Mouse (Mus musculus) kidney, adult 2 months (tissue): ENCODE measurements around the gene Trpv6. TPM values are rescaled to one million over a fixed set of nuclear protein-coding genes. Genes with fewer than 3 reads are reported as not detected.

Experiments used
- DNase-seq: peaks from one replicate; pipeline ENCODE4 v3.0.0; 2021
- H3K27ac ChIP-seq: fragments of 200-500 bp; 2 replicates; pipeline ENCODE4 v1.5.1; 2012; ENCODE audit warnings: low read depth, low read length, control low read depth, inconsistent platforms; ENCODE audit not compliant: insufficient read depth
- H3K27me3 ChIP-seq: fragments of 200-500 bp; replicated peaks from 2 replicates; pipeline ENCODE4 v1.6.1; 2012; ENCODE audit warnings: mild to moderate bottlenecking, moderate library complexity, low read length, inconsistent platforms; ENCODE audit not compliant: control insufficient read depth, insufficient read depth
- H3K36me3 ChIP-seq: fragments of 200-500 bp; 2 replicates; pipeline ENCODE4 v1.6.1; 2012; ENCODE audit warnings: mild to moderate bottlenecking, moderate library complexity, low read length, inconsistent platforms; ENCODE audit not compliant: control insufficient read depth, insufficient read depth
- H3K4me1 ChIP-seq: fragments of 200-500 bp; 2 replicates; pipeline ENCODE4 v1.6.1; 2011; ENCODE audit warnings: low read length; ENCODE audit not compliant: control insufficient read depth, insufficient read depth
- H3K4me3 ChIP-seq: fragments of 200-500 bp; 2 replicates; pipeline ENCODE4 v1.5.1; 2011; ENCODE audit warnings: mild to moderate bottlenecking, low read depth, low read length, control low read depth; ENCODE audit not compliant: insufficient read depth
- CTCF ChIP-seq: fragments of 200-500 bp; conservative IDR thresholded peaks from 2 replicates; pipeline ENCODE4 v1.5.1; 2011; ENCODE audit warnings: low read depth, mild to moderate bottlenecking, control low read depth, low read length, moderate library complexity, mixed read lengths; ENCODE audit not compliant: insufficient read depth, insufficient read length
- POLR2A ChIP-seq: fragments of 200-500 bp; IDR thresholded peaks from one replicate; pipeline ENCODE4 v1.6.1; 2011; ENCODE audit warnings: low read depth, low read length, control low read depth
- WGBS: fragments of 180-500 bp; shearing (Covaris S2); methylation state at CpG from one replicate; pipeline ENCODE4 v1.1.7; 2018; 5-methylcytosine and 5-hydroxymethylcytosine counted together
- polyA plus RNA-seq: library from polyadenylated mRNA; depleted of rRNA; stranded (reverse); fragments of >200 nt; gene quantifications from 2 replicates; pipeline ENCODE4 v1.2.3, GENCODE M21; 2012; rRNA removed

Gene Trpv6
- polyA plus RNA-seq = 0.72 and 1.0 TPM in 2 replicates

DNA sequence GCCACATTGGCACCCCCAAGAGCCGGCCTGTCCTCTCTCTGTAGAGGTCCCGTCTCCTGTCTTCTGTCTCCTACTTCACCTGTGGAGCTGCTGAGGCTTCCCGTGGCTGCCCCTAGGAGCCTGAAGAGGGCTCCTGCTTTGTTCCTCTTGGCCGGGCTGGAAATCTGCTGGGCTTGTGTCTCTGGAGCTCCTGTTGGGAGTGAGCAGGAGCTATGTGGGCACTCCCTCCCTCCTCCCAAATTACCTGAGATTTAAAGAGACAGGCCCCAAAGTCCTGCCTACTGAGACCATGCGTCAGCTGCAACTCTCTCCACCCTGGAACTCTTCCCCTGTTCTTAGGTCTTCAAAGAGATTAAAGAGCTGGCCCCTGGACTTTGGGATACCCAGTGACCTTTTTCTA lies at the start of gene Trpv6:
TSS of gene Trpv6 (minus strand) at position 228 of the 400 bp plus-strand sequence.
- H3K4me3 ChIP-seq = peak within 1 kb of the TSS; percentile 5; the same call in 1 of the 2 replicates
- WGBS = 12% methylated on average over 5 of the region's 5 CpGs
- no peak within 1 kb of the TSS for H3K27ac ChIP-seq
- H3K4me1 ChIP-seq = no peaks in the 10 kb centered on the region
- H3K27me3 ChIP-seq = no peaks in the 10 kb centered on the region
- TF ChIP-seq CTCF (no peak), POLR2A (no peak)
- no peaks in the 10 kb centered on the region for H3K36me3 ChIP-seq
- no peak for DNase-seq

DNA sequence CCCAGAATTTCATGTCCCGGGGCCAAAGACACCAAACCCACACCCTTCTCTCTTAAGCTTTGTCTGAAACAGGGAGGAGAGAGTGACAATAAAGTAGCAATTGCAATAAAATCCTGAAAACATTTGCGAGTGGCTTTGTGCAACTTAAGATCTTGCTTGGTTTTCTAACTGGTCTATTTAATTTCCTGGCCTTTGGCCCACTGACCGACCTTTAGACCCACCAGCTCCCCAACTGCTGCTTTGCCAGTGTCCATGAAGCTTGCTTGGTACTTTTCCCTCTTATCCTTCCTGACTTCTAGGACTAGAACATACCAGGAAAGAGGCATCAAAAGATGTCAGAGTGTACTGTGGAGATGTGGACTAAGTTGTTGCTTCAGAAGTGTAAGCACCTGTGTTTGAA lies 49.4 kb upstream of the Trpv6 start:
- H3K4me1 ChIP-seq = no peaks in the 10 kb centered on the region; the same call in 1 of the 2 replicates
- H3K27me3 ChIP-seq = no peaks in the 10 kb centered on the region
- no peak overlapping the region for H3K27ac ChIP-seq
- 53% methylated on average over 3 of the region's 3 CpGs for WGBS
- peak; percentile 76 for DNase-seq
- TF ChIP-seq POLR2A (no peak), CTCF (no peak)
- H3K36me3 ChIP-seq = no peaks in the 10 kb centered on the region
- H3K4me3 ChIP-seq = no peak overlapping the region

DNA sequence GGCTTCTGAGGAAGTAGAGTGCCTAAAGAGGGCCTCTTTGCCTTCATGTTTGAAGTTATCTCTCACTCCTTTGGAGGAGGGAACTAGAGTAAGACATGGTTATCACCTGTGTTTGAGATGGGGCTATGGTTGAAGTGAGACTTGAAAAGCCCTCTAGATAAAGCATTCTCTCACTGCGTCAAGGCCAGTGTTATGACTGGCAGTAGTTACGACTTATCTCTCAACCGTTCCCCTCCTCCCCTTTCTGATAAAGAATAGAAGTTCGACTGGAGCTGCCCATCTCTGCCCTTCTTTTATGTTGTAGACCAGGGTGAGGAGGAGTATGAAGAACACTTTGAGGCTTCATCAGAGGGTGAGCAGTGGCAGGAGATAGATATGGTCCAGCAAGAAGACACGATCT lies 48.7 kb upstream of the Trpv6 start:
- H3K27ac ChIP-seq = no peak overlapping the region
- peaks cover 2% of the 10 kb centered on the region; the same call in 1 of the 2 replicates for H3K4me1 ChIP-seq
- 83% methylated on average over 5 of the region's 5 CpGs for WGBS
- TF ChIP-seq POLR2A (no peak), CTCF (no peak)
- H3K36me3 ChIP-seq = no peaks in the 10 kb centered on the region
- H3K4me3 ChIP-seq = no peak overlapping the region
- H3K27me3 ChIP-seq = no peaks in the 10 kb centered on the region
- no peak for DNase-seq

DNA sequence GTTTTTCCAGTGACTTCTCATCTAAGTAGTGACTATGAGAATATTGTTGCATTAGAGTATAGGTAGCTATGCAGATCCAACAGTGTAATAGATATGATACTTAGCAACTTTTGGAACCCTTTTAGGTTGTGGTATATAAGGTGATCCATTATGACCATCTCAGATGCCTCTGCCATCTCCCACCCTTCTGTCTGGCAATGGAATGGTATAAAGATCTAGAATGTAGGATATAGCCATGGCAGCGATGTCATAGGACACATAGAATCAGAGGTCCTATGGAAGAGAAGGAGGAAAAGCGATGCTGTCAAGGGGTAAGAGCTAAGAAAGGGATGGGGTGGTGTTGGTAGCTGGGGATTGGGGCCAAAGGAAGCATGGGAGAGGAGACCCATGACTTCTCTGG lies 47.9 kb upstream of the Trpv6 start, which contains the start of gene Llcfc1:
TSS of gene Llcfc1 (plus strand) at position 301 of the 400 bp plus-strand sequence.
- H3K4me1 ChIP-seq = peaks cover 8% of the 10 kb centered on the region
- H3K4me3 ChIP-seq = no peak within 1 kb of the TSS
- 89% methylated on average over 2 of the region's 2 CpGs for WGBS
- no peak for DNase-seq
- H3K36me3 ChIP-seq = no peaks in the 10 kb centered on the region
- TF ChIP-seq CTCF (no peak), POLR2A (no peak)
- H3K27ac ChIP-seq = no peak within 1 kb of the TSS
- no peaks in the 10 kb centered on the region for H3K27me3 ChIP-seq

DNA sequence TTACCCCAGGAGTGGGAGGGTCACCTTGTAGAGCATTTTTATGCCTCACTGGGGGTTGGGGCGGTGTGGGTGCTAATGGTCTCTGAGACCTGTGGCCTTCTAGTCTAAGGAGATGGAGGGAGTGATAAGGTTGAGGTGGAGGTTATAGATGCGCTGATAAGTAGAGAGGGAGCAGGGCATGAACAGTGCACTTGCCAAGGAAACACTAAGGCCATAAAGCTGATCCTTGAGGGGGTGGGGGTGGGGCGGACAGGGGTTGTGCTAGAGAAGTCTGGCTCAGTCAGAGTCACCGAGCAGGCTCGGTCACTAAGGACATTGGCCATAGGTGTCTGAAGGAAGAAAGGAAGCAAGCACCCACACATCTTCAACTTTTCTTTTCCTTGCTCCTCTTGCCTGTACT lies 45.5 kb upstream of the Trpv6 start:
- WGBS = 54% methylated on average over 5 of the region's 5 CpGs
- H3K27ac ChIP-seq = peak overlapping the region; percentile 45; the same call in 1 of the 2 replicates
- TF ChIP-seq CTCF = no peak
- TF ChIP-seq POLR2A = no peak
- H3K36me3 ChIP-seq = no peaks in the 10 kb centered on the region
- peaks cover 9% of the 10 kb centered on the region for H3K4me1 ChIP-seq
- peak; percentile 10 for DNase-seq
- no peak overlapping the region for H3K4me3 ChIP-seq
- H3K27me3 ChIP-seq = no peaks in the 10 kb centered on the region

DNA sequence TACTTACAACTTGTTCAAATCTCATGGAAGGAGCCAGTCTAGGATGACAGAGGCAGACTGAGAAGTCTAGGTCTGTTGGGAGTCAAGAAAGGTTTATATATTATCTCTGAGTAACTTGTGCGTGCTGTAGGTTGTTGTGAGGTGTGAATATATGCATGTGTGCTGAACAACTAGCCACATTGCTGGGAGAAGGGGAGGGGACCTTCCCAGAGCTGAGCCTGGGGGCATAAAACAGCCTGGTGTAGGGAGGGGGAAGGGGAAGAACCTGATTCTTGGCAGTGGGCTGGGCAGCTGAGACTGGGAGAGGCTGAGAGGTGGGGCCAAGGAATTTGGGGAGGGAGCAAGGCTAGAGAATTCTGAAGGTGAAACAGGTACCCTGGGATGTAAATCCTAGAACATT lies 44.5 kb upstream of the Trpv6 start, which contains the start of gene Trpv5:
TSS of gene Trpv5 (minus strand) at position 101 of the 400 bp plus-strand sequence.
- Histone ChIP-seq H3K4me1 (peaks cover 9% of the 10 kb centered on the region), H3K4me3 (0 out of 2 replicates have a peak within 1 kb of the TSS, but pooled peaks have one; percentile 19), H3K36me3 (no peaks in the 10 kb centered on the region), H3K27ac (peak within 1 kb of the TSS; percentile 74), H3K27me3 (no peaks in the 10 kb centered on the region)
- 50% methylated on average over 1 of the region's 1 CpGs for WGBS
- peak; percentile 13 for DNase-seq
- TF ChIP-seq POLR2A (no peak), CTCF (no peak)

DNA sequence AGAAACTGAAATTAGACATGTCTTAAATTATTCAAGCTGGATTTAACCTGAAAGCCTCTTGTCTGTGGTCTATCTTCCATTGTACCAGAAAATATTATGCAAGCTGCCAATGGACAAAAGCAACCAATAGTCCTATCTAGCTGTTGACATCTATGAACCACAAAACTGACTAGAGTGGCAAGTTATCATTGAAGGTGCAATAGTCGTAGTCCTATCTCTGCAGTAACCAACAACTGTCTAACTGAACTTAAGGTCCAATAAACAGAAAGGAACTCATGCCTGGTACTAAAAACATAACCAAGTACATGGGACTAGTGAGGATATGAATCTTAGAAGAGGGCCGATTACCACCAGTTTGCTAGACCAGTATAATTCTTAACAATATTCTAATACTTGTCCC lies 40.3 kb upstream of the Trpv6 start:
- Histone ChIP-seq H3K27me3 (no peaks in the 10 kb centered on the region), H3K27ac (no peak overlapping the region), H3K4me3 (no peak overlapping the region), H3K36me3 (no peaks in the 10 kb centered on the region), H3K4me1 (peaks cover 9% of the 10 kb centered on the region)
- DNase-seq = no peak
- no peak for TF ChIP-seq CTCF
- TF ChIP-seq POLR2A = no peak
- 86% methylated on average over 2 of the region's 2 CpGs for WGBS
